Mouse (Mus musculus) megakaryocyte, embryonic 14.5 days (primary cell): ENCODE measurements at regions not wholly inside any gene's neighbourhood (a gene's known extent, or its start where the extent isn't known, plus 50 kb on each side); places are given as distances from the start of the nearest gene placed in this dataset.

Experiments used
- H3K27me3 ChIP-seq: replicated peaks from 2 replicates; pipeline ENCODE3; 2012; ENCODE audit warnings: inconsistent platforms
- H3K36me3 ChIP-seq: replicated peaks from 2 replicates; pipeline ENCODE3; 2012; ENCODE audit warnings: low read length, inconsistent platforms, mixed read lengths
- H3K4me1 ChIP-seq: 2 replicates; pipeline ENCODE4 v1.6.1; 2012; ENCODE audit warnings: inconsistent platforms
- H3K4me3 ChIP-seq: replicated peaks from 2 replicates; pipeline ENCODE3; 2012; ENCODE audit warnings: moderate library complexity, mild to moderate bottlenecking, inconsistent platforms
- H3K9me3 ChIP-seq: 2 replicates; pipeline ENCODE4 v1.6.1; 2012; ENCODE audit warnings: inconsistent platforms
- FLI1 ChIP-seq: IDR thresholded peaks from 2 replicates; pipeline ENCODE4 v1.6.1; 2012; ENCODE audit warnings: low read length, inconsistent platforms, mixed read lengths
- GATA1 ChIP-seq: IDR thresholded peaks from 3 replicates; pipeline ENCODE4 v1.6.1; 2012; ENCODE audit warnings: mixed read lengths, low read length, inconsistent platforms, borderline replicate concordance

DNA sequence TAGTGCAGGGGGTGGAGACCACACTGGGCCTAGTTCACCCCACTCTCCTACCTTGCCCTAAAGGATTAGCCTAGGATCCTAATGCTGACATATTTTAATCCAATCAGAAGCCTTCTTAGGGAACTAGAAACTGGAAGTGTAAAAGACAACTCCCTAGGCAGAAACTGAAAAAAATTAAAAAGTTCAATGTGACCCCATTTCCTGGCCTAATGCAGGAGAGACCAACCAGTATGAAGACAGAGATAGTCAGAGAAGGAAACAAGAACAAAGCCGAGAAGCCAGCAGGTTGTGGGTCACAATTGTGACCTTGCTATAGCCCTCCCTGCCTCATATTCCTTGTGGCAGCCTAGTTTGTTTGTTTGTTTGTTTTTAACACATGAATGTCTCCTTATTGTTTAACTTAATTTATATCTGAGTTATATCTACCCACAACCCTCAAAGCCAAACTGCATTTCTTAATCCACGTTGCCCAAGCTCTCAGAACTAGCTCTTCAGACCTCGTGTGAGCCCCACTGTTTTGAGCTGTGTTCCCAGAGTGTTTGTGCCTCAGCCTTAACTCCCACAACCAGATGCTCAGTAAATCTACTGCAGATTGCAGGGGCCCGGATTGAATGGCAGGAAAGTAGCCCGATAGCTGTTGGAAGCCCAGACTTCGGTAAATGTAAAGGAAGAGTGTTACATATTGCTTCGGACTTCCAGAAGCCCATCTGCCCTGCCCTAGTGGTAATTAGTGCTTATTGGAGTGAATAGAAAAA, 139.0 kb upstream of the Tbl1xr1 start:
- Histone ChIP-seq H3K4me3 (peak overlapping the region; percentile 93), H3K36me3 (no peaks in the 10 kb centered on the region), H3K9me3 (no peaks in the 10 kb centered on the region), H3K4me1 (peaks cover 58% of the 10 kb centered on the region), H3K27me3 (no peaks in the 10 kb centered on the region)
- TF ChIP-seq FLI1 = no peak
- no peak for TF ChIP-seq GATA1

DNA sequence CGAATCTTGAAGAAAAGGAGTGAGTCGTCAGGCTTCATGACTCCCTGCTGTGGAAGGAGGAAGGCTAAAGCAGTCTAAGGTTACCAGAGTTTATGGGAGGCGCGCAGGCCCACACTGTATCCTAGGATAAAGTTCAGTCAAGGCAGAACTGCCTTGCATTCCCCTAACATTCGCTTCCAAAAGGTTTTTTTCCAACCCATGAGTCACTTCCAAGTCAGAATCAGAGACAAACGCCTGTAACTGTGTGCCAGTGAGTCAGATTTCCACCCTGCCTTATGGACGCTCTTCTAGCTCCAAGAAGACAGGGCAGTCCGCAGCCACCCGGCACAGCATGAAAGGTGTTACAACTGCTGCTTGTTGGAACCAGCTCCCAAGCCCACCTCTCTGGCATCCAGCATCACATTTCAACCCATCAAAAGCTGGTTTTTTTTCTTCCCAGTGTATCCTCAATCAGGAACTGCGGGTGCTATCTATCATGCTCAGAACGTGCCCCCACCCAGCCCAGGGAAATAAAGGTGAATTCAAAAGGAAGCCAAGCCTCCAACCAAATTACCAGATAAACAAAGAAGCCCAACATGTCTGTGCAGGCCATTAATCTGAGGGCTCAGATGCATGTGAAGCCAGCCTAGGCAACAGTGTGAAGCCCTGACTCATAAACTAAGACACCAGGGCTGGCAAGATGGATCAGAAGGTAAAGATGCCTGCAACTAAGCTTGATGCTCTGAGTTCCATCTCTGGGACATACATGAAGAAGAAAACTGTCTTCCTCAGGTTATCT, 138.2 kb upstream of the Tbl1xr1 start:
- no peaks in the 10 kb centered on the region for H3K27me3 ChIP-seq
- no peaks in the 10 kb centered on the region for H3K9me3 ChIP-seq
- TF ChIP-seq FLI1 = no peak
- no peak for TF ChIP-seq GATA1
- H3K4me1 ChIP-seq = peaks cover 56% of the 10 kb centered on the region
- no peaks in the 10 kb centered on the region for H3K36me3 ChIP-seq
- H3K4me3 ChIP-seq = no peak overlapping the region

DNA sequence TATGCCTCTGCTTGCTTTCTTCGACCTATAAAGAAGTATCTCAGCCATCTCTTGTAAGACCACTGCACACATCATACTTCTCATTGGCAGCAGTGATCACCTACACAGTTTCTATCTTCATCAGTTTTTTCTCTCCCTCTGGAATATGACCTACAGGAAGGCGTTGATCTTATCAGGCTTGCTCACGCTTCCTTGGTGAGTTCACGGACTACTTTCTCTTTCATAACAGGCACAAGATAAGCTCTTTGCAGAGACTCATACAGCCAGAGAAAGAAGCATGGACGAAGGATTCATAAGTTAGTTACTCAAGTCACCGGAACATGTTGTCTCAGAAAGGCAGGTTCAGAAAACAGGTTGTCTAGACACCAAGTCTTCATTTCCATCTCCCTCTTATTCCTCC, 136.7 kb upstream of the Tbl1xr1 start:
- H3K4me1 ChIP-seq = peaks cover 50% of the 10 kb centered on the region
- no peaks in the 10 kb centered on the region for H3K27me3 ChIP-seq
- H3K4me3 ChIP-seq = no peak overlapping the region
- TF ChIP-seq FLI1 = no peak
- no peak for TF ChIP-seq GATA1
- no peaks in the 10 kb centered on the region for H3K36me3 ChIP-seq
- no peaks in the 10 kb centered on the region for H3K9me3 ChIP-seq

DNA sequence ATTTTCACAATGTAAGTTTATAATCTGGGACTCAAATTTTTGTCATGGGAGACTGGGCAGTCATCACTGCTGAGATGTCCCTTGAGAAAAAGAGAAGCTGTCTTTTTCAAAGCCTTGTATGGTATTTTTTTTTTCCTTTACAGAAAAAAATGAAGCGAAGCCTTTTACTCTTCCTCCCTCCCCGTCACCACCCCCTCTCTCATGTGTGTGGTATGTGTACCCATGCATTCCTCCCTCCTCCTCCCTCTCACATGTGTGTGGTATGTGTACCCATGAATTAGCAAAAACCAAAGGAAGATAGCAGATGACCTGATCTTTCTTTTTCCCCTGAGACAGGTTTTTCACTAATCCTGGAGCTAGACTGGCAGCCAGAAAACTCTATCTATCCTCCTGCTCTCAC, 134.9 kb upstream of the Tbl1xr1 start:
- TF ChIP-seq FLI1 (no peak), GATA1 (no peak)
- H3K4me1 ChIP-seq = peaks cover 43% of the 10 kb centered on the region

DNA sequence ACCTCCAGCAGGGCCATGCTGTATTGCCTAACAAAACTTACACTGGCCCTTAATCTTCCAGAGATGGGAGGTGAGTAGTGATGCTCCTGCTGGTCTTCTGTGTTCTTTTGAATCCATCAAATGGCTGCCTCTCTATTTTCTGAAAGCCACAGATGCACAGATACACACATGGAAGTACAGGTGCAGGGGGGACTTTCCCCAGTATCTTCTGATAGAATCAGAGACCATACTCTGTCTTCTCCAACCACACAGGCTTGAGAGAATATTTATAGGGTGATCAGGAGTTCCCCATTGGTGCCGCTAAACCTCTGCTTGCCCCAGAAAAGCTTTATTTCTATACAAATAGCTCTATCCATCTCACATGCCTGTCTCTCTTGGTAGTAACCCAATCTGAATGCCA, 133.5 kb upstream of the Tbl1xr1 start:
- no peaks in the 10 kb centered on the region for H3K9me3 ChIP-seq
- TF ChIP-seq GATA1 = no peak
- TF ChIP-seq FLI1 = no peak
- H3K4me3 ChIP-seq = no peak overlapping the region
- peaks cover 31% of the 10 kb centered on the region for H3K4me1 ChIP-seq
- no peaks in the 10 kb centered on the region for H3K27me3 ChIP-seq
- H3K36me3 ChIP-seq = no peaks in the 10 kb centered on the region

More for the DNA sequence above, 134.9 kb upstream of the Tbl1xr1 start:
- Histone ChIP-seq H3K9me3 (no peaks in the 10 kb centered on the region), H3K4me3 (no peak overlapping the region), H3K27me3 (no peaks in the 10 kb centered on the region), H3K36me3 (no peaks in the 10 kb centered on the region)

DNA sequence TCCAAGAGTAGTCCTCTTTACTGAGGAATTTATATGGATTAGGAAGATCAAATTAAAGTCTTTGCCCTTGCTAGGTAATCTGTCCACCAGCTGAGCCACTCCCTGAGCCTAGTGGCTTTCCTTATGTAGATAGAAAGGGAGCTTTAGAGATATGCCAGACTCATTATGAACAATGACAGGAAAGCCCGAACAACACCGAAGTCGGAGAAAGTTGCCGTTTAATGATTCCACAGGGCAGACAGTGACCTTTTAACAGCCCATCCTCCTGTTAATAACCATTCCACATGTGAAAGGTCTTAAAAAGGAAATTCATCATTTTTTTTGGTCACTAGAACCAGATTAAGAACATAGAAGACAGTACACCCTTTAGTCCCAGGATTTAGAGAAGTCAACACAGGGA, 130.7 kb upstream of the Tbl1xr1 start:
- Histone ChIP-seq H3K4me3 (no peak overlapping the region), H3K4me1 (peaks cover 39% of the 10 kb centered on the region)

DNA sequence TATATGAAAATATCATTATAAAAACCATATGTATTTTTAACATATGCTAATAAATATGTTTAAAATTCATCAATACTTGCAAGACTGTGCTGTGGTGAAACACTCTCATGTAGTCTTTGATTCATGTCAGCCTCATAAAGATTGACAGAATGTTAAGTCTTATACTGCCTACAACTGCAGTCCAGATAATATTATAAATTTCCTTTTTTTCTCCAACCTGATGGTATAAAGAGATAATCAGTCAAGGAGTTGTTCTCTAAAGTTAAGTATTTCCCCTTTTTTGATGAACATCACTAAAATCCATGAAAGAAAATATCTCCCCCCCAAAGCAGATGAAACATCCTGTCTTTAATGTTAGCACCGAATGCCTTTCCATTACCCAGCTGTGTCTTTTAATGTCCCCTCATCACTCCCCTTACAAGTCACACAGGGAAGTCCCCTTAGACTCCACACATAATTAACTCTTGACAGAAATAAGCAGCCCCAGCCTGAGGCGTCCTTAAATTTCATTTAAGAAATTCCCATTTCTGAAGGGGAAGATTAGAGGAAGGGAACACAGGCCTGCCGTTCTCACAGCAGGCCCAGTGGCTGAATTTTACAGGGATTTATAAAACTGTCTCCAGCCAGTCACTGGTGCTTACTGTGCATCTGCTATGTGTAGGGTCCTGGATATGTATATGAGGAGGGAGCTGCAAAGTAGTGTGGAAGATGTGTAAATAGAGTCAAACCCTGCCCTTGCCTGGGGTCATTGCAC, 129.0 kb upstream of the Tbl1xr1 start:
- Histone ChIP-seq H3K4me3 (no peak overlapping the region), H3K4me1 (peaks cover 56% of the 10 kb centered on the region), H3K36me3 (no peaks in the 10 kb centered on the region), H3K9me3 (no peaks in the 10 kb centered on the region), H3K27me3 (no peaks in the 10 kb centered on the region)
- no peak for TF ChIP-seq GATA1
- TF ChIP-seq FLI1 = no peak

More for the DNA sequence above, 130.7 kb upstream of the Tbl1xr1 start:
- TF ChIP-seq FLI1 (no peak), GATA1 (no peak)
- Histone ChIP-seq H3K36me3 (no peaks in the 10 kb centered on the region), H3K27me3 (no peaks in the 10 kb centered on the region), H3K9me3 (no peaks in the 10 kb centered on the region)

DNA sequence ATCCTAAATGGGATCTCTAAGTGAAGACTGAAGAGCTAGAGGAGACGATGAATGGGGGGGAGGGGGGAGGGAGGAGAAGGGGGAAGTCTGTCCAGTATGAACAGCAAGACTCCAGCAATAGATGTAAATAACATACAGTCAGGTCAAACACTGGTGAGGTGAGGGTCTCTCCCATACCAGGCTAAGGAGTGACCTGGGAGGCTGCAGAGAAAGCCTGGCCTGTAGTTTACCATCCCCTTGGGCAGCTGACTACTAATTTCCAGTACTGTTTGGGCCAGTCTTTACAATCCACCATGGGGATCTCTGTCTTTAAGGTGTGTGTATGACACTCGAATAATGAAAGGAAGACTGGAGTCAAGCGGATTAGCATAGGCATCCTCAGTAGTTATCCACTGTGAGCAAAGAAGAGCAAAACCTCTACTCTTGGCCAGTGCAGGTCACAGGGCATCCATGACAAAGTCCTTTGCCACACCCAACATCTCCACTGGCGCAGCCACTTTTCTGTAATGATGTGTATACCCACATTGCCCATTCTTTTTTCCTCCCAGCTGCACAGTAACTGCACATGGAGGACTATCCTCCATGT, 128.3 kb upstream of the Tbl1xr1 start:
- no peaks in the 10 kb centered on the region for H3K9me3 ChIP-seq
- H3K4me3 ChIP-seq = no peak overlapping the region
- no peaks in the 10 kb centered on the region for H3K27me3 ChIP-seq
- H3K36me3 ChIP-seq = no peaks in the 10 kb centered on the region
- H3K4me1 ChIP-seq = peaks cover 62% of the 10 kb centered on the region
- no peak for TF ChIP-seq FLI1
- no peak for TF ChIP-seq GATA1

DNA sequence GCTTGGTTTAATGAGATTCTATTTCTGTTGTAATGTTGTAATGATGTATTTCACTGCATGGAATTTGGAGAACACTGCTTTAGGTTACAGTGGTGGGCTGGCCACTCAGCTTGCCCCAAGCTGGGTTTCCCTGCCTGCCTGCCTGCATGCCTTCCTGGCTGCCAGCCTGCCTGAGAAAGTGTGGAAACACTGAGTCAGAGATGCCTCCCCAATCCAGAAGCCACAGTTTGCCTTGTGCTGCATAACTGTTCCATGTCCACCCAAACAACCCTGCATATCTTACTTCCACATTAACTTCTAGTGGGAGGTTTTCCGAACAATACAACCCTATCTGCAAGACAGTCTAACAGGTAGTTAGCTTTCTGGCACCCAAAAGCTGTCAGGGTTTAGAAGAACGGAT, 127.0 kb upstream of the Tbl1xr1 start:
- Histone ChIP-seq H3K9me3 (no peaks in the 10 kb centered on the region), H3K27me3 (no peaks in the 10 kb centered on the region), H3K4me1 (peaks cover 62% of the 10 kb centered on the region), H3K4me3 (peak overlapping the region; percentile 19), H3K36me3 (no peaks in the 10 kb centered on the region)
- no peak for TF ChIP-seq GATA1
- no peak for TF ChIP-seq FLI1
